Mouse (Mus musculus) spleen, adult 2 months (tissue): ENCODE results near the gene Ppcs. TPM values are rescaled to one million over a fixed set of nuclear protein-coding genes. Genes with fewer than 3 reads are reported as not detected.
A peak's percentile ranks its signal among the peaks of the same experiment; 100 is the strongest.

Experiments
- DNase-seq, 2 experiments: peaks; one replicate each; pipeline versions ENCODE4 v3.0.0 to v3.0.0-alpha.2; 2012 to 2021; ENCODE audit warnings: low spot score in 2 of 2, low read depth in 1 of 2
- H3K27ac ChIP-seq: fragments of 200-500 bp; 2 replicates; pipeline ENCODE4 v1.5.1; 2012; ENCODE audit warnings: low read length, inconsistent platforms; ENCODE audit not compliant: insufficient read depth
- H3K27me3 ChIP-seq: fragments of 200-500 bp; 2 replicates; pipeline ENCODE4 v1.6.1; 2012; ENCODE audit warnings: mild to moderate bottlenecking, moderate library complexity, low read length, inconsistent platforms; ENCODE audit not compliant: control insufficient read depth, insufficient read depth
- H3K36me3 ChIP-seq: fragments of 200-500 bp; 2 replicates; pipeline ENCODE4 v1.6.1; 2012; ENCODE audit warnings: mild to moderate bottlenecking, low read length, inconsistent platforms; ENCODE audit not compliant: control insufficient read depth, insufficient read depth
- H3K4me1 ChIP-seq: fragments of 200-500 bp; 2 replicates; pipeline ENCODE4 v1.6.1; 2011; ENCODE audit warnings: inconsistent platforms; ENCODE audit not compliant: control insufficient read depth, insufficient read depth, insufficient read length
- H3K4me3 ChIP-seq: fragments of 200-500 bp; 2 replicates; pipeline ENCODE4 v1.5.1; 2011; ENCODE audit warnings: mild to moderate bottlenecking, inconsistent platforms; ENCODE audit not compliant: insufficient read depth, insufficient read length; ENCODE audit errors: extremely low read depth
- CTCF ChIP-seq: fragments of 200-500 bp; IDR thresholded peaks from 2 replicates; pipeline ENCODE4 v1.5.1; 2011; ENCODE audit warnings: mild to moderate bottlenecking, inconsistent platforms; ENCODE audit not compliant: insufficient read depth, insufficient read length, insufficient replicate concordance; ENCODE audit errors: extremely low read depth
- POLR2A ChIP-seq: fragments of 200-500 bp; IDR thresholded peaks from 2 replicates; pipeline ENCODE4 v1.6.1; 2011; ENCODE audit warnings: low read depth, low read length, inconsistent platforms
- WGBS: fragments of 180-500 bp; shearing (Covaris S2); methylation state at CpG from one replicate; pipeline ENCODE4 v1.1.7; 2018; 5-methylcytosine and 5-hydroxymethylcytosine counted together
- polyA plus RNA-seq: library from polyadenylated mRNA; depleted of rRNA; stranded (reverse); fragments of >200 nt; gene quantifications from 2 replicates; pipeline ENCODE4 v1.2.3, GENCODE M21; 2012; rRNA removed

The Ppcs gene
- polyA plus RNA-seq, 1 experiment, result 11.7 TPM

- Histone ChIP-seq H3K27me3 (no peaks in the 10 kb centered on the region), H3K27ac (no peak overlapping the region), H3K4me3 (no peak overlapping the region), H3K4me1 (no peaks in the 10 kb centered on the region), H3K36me3 (no peaks in the 10 kb centered on the region)
- 63% methylated on average over 7 of the region's 7 CpGs for WGBS
- TF ChIP-seq CTCF (no peak), POLR2A (no peak)
- DNase-seq, result no peak
Observed at GRCm38 (mm10) chr4:119400896-119401295, 21.3 kb downstream of the Ppcs start.

GRCm38 (mm10) chr4:119398751-119399150 is 23.5 kb downstream of the Ppcs start:
- Histone ChIP-seq H3K27ac (no peak overlapping the region), H3K27me3 (no peaks in the 10 kb centered on the region), H3K4me1 (no peaks in the 10 kb centered on the region), H3K36me3 (no peaks in the 10 kb centered on the region), H3K4me3 (no peak overlapping the region)
- TF ChIP-seq CTCF (no peak), POLR2A (no peak)
- WGBS, result 78% methylated on average over 7 of the region's 7 CpGs
- DNase-seq, result no peak

DNA sequence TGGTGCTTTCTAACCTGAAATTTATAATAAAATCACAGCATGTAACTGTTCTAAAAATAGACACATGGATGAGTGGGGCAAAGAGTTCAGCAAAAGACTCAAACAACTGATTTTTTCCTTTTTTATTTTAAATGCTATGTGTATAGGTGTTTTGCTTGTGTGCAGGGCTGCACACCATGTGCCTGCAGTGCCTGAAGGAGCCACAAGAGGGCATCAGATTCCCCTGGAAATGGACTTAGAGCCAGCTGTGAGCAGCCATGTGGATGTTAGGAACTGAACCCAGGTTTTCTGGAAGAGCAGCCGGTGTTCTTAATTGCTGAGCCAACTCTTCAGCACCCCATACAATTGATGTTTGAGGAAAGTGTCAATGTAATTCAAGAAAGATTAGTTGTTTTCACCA is 31.9 kb downstream of the Ppcs start:
- no peak for DNase-seq
- Histone ChIP-seq H3K27ac (no peak overlapping the region), H3K27me3 (no peaks in the 10 kb centered on the region; the same call in 1 of the 2 replicates), H3K4me3 (no peak overlapping the region), H3K36me3 (no peaks in the 10 kb centered on the region), H3K4me1 (no peaks in the 10 kb centered on the region)
- 81% methylated on average over 1 of the region's 1 CpGs for WGBS
- no peak for TF ChIP-seq POLR2A
- peak; percentile 11; the same call in 1 of the 2 replicates for TF ChIP-seq CTCF

DNA sequence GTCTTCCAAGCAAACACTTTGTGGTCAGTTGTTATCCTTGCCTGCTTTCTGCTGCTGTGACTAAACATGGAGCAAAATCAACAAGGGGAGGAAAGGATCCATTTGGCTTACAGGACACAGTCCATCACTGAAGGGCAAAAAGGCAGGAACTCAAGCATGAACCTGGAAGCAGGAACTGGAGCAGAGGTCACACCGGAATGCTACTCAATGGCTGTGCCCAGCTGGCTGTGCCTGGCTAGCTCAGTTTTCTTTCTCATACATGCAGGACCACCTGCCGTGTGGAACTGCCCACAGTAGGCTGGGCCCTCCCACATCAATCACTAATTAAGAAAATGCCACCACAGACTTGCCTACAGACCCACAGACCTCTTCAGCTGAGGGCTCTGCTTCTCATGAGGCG is 33.0 kb downstream of the Ppcs start:
- no peak for TF ChIP-seq CTCF
- no peak for TF ChIP-seq POLR2A
- no peaks in the 10 kb centered on the region for H3K36me3 ChIP-seq
- 74% methylated on average over 3 of the region's 3 CpGs for WGBS
- no peak overlapping the region for H3K4me3 ChIP-seq
- no peaks in the 10 kb centered on the region; the same call in 1 of the 2 replicates for H3K27me3 ChIP-seq
- no peaks in the 10 kb centered on the region for H3K4me1 ChIP-seq
- no peak for DNase-seq
- no peak overlapping the region for H3K27ac ChIP-seq

- DNase-seq, result no peak
- H3K4me3 ChIP-seq, result no peak overlapping the region
- WGBS, result 82% methylated on average over 7 of the region's 7 CpGs
- no peaks in the 10 kb centered on the region for H3K27me3 ChIP-seq
- no peaks in the 10 kb centered on the region for H3K36me3 ChIP-seq
- TF ChIP-seq CTCF (no peak), POLR2A (no peak)
- H3K4me1 ChIP-seq, result no peaks in the 10 kb centered on the region
- H3K27ac ChIP-seq, result no peak overlapping the region
Observed at GRCm38 (mm10) chr4:119381471-119382190, 40.6 kb downstream of the Ppcs start.

DNA sequence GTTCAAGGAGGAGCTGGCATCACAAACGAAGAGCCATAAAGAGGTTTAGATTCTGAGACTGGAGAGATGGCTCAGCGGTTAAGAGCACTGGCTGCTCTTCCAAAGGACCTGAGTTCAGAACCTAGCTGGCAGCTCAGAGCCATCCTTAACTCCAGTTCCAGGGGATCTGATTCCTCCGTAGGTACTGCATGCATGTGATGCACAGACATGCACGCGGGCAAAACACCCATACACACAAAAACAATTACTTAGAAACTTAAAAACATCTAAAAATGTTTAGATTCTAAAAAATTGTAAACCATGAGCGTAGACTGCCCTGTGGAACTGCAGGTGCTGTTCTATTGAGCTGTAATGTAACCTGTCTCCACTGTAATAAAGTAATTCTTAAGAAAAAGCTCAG is 52.8 kb downstream of the Ppcs start:
- no peak overlapping the region for H3K27ac ChIP-seq
- H3K4me3 ChIP-seq, result no peak overlapping the region
- no peaks in the 10 kb centered on the region for H3K4me1 ChIP-seq
- DNase-seq, result no peak
- no peaks in the 10 kb centered on the region for H3K36me3 ChIP-seq
- 86% methylated on average over 6 of the region's 6 CpGs for WGBS
- TF ChIP-seq POLR2A (no peak), CTCF (no peak)
- no peaks in the 10 kb centered on the region for H3K27me3 ChIP-seq

Other genes starting within 250 kb of the Ppcs start
- gene Zfp691, start 248.2 kb downstream of the Ppcs start, polyA plus RNA-seq, result 10.2 and 10.4 TPM in 2 replicates
- 52.3 and 53.8 TPM in 2 replicates for gene Ermap, start 232.4 kb downstream of the Ppcs start, polyA plus RNA-seq
- 23.0 and 24.8 TPM in 2 replicates for gene Svbp, start 227.1 kb downstream of the Ppcs start, polyA plus RNA-seq
- 0.06 and 0.07 TPM in 2 replicates for gene Tmem269, start 204.2 kb downstream of the Ppcs start, polyA plus RNA-seq
- 2.3 and 2.7 TPM in 2 replicates for gene AU022252, start 189.7 kb downstream of the Ppcs start, polyA plus RNA-seq
- 5.9 and 8.1 TPM in 2 replicates for gene P3h1, start 189.5 kb downstream of the Ppcs start, polyA plus RNA-seq
- gene Cldn19, start 167.0 kb downstream of the Ppcs start, polyA plus RNA-seq, result not detected in 2 replicates
- gene Ybx1, start 127.8 kb downstream of the Ppcs start, polyA plus RNA-seq, result 79.1 and 103 TPM in 2 replicates
- 5.2 and 6.0 TPM in 2 replicates for gene Ppih, start 101.9 kb downstream of the Ppcs start, polyA plus RNA-seq
- gene Ccdc30, start 6.9 kb downstream of the Ppcs start, polyA plus RNA-seq, result 0.20 and 0.23 TPM in 2 replicates
- 0.21 and 0.42 TPM in 2 replicates for gene Zmynd12, start 394 bp upstream of the Ppcs start, polyA plus RNA-seq
- 0.11 and 0.40 TPM in 2 replicates for gene Rimkla, start 70.2 kb upstream of the Ppcs start, polyA plus RNA-seq
- gene Foxj3, start 114.6 kb upstream of the Ppcs start, polyA plus RNA-seq, result 9.5 and 10.5 TPM in 2 replicates
- 5.5 and 6.8 TPM in 2 replicates for gene Frg2f1, start 117.1 kb upstream of the Ppcs start, polyA plus RNA-seq
- gene Guca2a, start 215.3 kb upstream of the Ppcs start, polyA plus RNA-seq, result 0.21 and 0.25 TPM in 2 replicates
- gene Guca2b, start 236.5 kb upstream of the Ppcs start, polyA plus RNA-seq, result 0.41 and 1.2 TPM in 2 replicates